Mouse (Mus musculus): ENCODE measurements around the gene Il1rapl2.
"Not testable (repeated sequence)": the region's sequence is repeated elsewhere in the genome, so short reads cannot be mapped to it uniquely, and the experiment has no call there.

Il1rapl2 gene

DNA sequence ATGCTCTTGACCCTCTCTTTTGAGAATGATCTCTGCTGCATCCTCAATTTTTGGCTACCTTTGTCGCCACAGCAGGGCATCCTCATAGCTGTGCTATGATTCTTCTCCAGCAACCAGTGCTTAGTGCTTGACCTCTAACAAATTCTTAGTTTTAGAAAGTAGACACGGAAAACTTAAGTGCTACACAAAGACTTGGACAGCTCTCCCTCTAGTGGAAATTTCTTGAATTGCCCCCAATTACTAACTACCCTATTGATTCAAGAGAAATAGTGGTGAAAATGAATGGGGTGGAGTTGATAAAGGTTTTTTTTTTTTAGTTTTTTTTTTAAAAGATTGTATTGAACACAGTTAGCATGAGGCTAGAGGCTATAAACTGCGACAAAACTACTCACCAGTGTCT, 599.7 kb downstream of the Il1rapl2 start:
- no peak for DNase-seq (ENCODE audit: low spot score in 2 of 2)

DNA sequence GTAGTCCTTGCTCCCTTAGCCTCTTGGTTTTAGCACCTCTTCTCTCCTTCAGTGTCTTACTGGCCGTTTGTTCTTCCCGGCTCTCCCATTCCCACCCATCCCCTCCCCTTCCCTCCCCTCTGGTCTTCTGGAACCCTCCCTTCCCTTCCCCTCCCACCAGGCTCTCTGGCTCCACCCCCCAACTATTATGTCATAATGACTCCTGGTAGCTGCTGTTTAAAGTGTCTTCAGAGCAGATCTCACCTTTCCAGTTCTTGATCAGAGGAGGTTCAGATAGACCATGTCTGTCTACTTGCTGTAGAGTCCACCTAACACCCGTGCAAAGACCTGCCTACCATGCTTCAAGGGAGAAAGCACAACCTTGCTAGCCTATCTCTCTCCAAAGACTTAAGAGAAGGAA, 639.1 kb downstream of the Il1rapl2 start, which contains the start of gene Tex13a:
TSS of gene Tex13a (minus strand) at position 101 of the 400 bp plus-strand sequence.
- no peak for DNase-seq (ENCODE audit: low spot score in 2 of 2)

DNA sequence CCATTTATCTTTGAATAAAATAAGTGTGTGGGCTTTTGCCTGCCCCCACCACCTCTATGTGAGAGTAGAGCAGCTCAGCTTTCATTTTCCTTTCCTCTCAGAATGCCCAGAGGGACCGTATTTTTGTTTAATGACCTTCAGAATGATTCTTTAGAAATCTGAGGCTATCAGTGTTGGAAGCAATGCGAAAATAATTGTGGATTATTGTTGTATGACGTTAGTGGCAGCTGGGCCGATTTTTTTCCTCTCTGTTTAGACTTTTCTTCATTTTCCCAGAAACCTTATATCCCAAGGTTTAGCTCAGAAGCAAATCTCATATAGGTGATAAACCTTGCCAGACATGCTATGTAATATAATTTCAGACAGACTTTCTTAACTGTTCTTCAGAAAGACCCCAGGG, 664.2 kb downstream of the Il1rapl2 start:
- DNase-seq (ENCODE audit: low spot score in 2 of 2), result no peak

- not testable (repeated sequence) for DNase-seq (ENCODE audit: low spot score in 2 of 2)
Observed at GRCm38 (mm10) chrX:138348736-138349135, 778.3 kb downstream of the Il1rapl2 start.

GRCm38 (mm10) chrX:138433794-138434193, 863.4 kb downstream of the Il1rapl2 start:
- DNase-seq (ENCODE audit: low spot score in 2 of 2), result no peak

DNA sequence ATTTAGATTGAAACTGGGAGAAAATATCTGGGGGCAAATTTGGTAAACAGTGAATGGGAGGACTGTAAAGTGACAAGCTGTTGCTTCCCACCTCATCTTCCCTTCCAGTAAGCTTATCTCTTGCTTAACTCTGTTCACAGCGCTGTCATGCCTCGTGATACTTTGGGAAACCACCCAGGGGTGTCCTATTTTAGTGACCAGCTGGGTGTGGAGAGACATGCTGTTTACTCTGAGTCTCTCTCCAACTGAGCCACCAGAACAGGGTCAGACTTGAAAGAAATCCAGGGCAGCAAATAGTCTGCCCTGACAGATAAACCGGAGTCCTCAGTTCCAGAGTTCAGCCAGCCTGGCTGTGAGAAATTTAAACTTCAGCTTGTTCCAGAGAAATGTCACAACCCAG, 867.5 kb downstream of the Il1rapl2 start:
- no peak for DNase-seq (ENCODE audit: low spot score in 2 of 2)

- DNase-seq (ENCODE audit: low spot score in 2 of 2), result no peak
Observed at GRCm38 (mm10) chrX:138449856-138450255, 879.4 kb downstream of the Il1rapl2 start.

- DNase-seq (ENCODE audit: low spot score in 2 of 2), result no peak
Observed at GRCm38 (mm10) chrX:138478488-138478887, 908.1 kb downstream of the Il1rapl2 start.

- no peak for DNase-seq (ENCODE audit: low spot score in 2 of 2)
Observed at GRCm38 (mm10) chrX:138500510-138500909, 930.1 kb downstream of the Il1rapl2 start.

DNA sequence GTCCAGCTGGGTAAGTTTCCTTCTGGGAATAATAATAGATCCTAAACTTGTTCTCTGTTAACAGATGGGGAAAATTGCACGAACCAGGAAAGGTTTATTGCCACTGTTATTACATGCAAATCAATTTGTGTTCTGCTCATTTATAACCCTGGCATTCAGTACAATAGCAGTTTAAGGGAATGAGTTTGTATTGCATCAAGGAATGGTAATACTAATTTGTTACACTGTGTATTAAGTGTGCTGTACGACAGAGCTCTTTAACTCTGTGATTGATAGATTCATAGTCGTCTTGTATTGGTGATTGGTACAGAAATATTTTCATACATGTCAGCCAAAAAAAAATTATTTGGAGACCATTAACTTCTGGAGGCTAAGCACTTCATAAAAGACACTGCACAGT, 934.6 kb downstream of the Il1rapl2 start:
- no peak for DNase-seq (ENCODE audit: low spot score in 2 of 2)

- no peak for DNase-seq (ENCODE audit: low spot score in 2 of 2)
Observed at GRCm38 (mm10) chrX:138620106-138620505, 1049.7 kb downstream of the Il1rapl2 start.

DNA sequence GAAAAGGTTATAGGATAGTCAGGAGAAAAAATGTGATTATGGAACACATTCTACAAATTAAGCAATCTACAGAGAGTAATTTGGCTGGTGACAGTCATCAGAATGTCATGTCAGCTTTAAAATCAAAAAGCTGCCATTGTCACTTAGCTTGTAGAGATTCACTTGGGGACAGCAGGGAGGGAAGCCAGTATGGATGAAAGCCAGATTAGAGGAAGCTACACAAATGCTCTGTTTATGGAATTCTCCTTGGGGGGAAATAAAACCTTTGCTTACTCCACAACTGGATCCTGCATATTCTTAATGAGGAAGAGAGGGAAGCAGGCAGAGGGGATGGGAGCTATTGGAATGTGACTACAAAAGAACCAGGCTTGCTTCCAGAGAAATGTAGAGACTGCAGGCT, 1054.9 kb downstream of the Il1rapl2 start:
- no peak for DNase-seq (ENCODE audit: low spot score in 2 of 2)

- no peak for DNase-seq (ENCODE audit: low spot score in 2 of 2)
Observed at GRCm38 (mm10) chrX:138722372-138722771, 1152.0 kb downstream of the Il1rapl2 start.

DNA sequence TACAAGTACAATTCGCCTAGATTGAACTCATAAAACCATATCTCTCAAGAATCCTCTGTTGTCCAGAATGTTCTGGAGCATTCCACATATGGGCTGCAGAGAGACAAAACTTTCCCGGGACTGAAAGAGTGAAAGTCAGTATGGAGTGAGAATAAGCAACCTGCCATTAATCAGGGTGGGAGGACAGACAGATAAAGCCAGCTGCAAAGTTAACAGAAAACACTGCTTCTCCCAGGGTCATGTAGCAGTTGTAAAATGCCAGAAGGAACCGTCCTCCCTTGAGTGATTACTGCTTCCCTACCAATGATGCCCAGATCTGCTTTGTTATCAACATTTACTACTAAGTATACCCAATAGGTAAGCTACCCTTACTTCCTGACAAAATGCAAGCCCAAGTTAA, 1230.5 kb downstream of the Il1rapl2 start:
- DNase-seq (ENCODE audit: low spot score in 2 of 2), result no peak

- no peak for DNase-seq (ENCODE audit: low spot score in 2 of 2)
Observed at GRCm38 (mm10) chrX:138831876-138832275, 1261.5 kb downstream of the Il1rapl2 start.

DNA sequence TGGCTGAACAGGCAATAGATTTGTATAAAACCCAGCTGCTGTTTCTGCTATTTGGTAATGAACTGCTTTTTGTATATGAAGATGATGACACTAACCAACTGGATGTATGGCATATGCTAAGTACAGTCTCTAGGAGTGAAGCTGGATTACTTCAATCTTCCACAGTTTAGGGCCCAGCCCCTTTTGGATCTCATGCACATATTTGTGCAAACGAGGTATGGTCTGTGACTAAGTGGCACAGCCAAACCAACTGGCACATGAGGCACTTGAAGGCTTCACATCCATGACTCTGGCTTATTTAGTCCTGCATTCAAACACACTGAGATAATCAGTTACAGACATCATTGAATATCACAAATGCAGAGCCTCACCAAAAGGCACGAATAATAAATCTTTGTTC, 1263.5 kb downstream of the Il1rapl2 start:
- DNase-seq (ENCODE audit: low spot score in 2 of 2), result no peak

DNA sequence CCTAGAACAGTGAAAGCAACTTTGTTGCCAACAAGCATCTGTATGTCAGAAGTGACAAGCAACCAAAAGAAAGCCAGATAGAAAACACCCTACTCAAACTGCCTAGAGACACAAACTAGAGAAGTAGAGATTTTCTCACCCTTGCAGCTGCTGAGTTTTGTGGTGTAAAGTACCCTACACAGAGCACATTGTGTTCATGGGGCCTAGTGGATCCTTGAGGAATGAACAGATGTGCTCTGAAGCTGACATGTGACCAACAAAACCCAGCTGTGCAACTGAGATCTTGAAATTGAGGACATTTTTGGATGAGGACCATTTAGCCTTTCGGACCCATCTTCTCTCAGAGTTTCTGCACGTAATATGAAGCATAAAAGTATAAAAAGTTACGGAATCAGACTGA, 1268.0 kb downstream of the Il1rapl2 start:
- no peak for DNase-seq (ENCODE audit: low spot score in 2 of 2)
